Mouse (Mus musculus) forebrain, embryonic 15.5 days (tissue): Measurements from ENCODE around the gene Clrn3. TPM values are rescaled to one million over a fixed set of nuclear protein-coding genes. Genes with fewer than 3 reads are reported as not detected.

Experiments used
- microRNA counts: library from miRNA; unstranded; fragments of <30 nt; microRNA quantifications from one replicate; lab custom pipeline; 2016
- microRNA-seq: library from miRNA; unstranded; fragments of <30 nt; microRNA quantifications from one replicate; pipeline ENCODE4, GENCODE M21; 2016
- polyA plus RNA-seq: library from polyadenylated mRNA; unstranded; fragments of >200 nt; fragmentation: Nextera tagmentation; extraction: Ambion mirVana; gene quantifications from 2 replicates; pipeline ENCODE4 v1.2.1, GENCODE M21; 2015

The Clrn3 gene
- polyA plus RNA-seq, 1 experiment from 2014 or later: not detected

MicroRNAs encoded within 50 kb of the gene (microRNA counts, 519-probe panel; counts per million panel counts)
- microRNA mmu-miR-1962 (lab: Ali Mortazavi, UCI): 2,093 counts per million, percentile 30 among the panel's probes with 10 or more counts

Small RNA genes within 50 kb of the gene (microRNA-seq; reads per million reads assigned to microRNA genes)
- gene Mir1962: not detected

Other genes starting within 250 kb of the Clrn3 start
- not detected in 2 replicates for gene Foxi2, start 118.3 kb downstream of the Clrn3 start, polyA plus RNA-seq
- gene Ptpre, start 8.8 kb upstream of the Clrn3 start, polyA plus RNA-seq: 3.1 and 3.4 TPM in 2 replicates
- 18.8 and 22.3 TPM in 2 replicates for gene Mki67, start 187.7 kb upstream of the Clrn3 start, polyA plus RNA-seq